Mouse (Mus musculus): ENCODE results near the gene Ly6g6d. TPM values are rescaled to one million over a fixed set of nuclear protein-coding genes. Genes with fewer than 3 reads are reported as not detected.

The Ly6g6d gene
- polyA plus RNA-seq, 1 experiment: 5.8 TPM

DNA sequence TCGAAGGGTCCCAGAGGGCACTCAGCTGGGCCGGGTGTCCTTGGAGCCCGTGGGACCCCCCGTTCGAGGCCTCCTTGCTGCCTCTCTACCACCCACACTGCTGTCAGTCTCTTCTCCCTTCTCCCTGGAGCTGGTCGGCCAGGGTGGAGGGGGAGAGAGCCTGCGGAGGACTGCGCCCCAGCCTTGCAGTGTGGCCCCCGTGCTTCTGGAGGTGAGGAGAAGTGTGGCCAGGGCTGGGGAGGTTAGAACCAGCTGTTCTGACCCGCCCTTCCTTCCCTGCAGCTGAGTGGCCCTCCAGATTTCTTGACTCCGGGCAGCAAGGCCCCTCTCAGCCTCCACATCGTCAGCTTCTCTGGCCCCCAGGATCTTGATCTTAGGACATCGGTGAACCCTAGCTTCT is 53.6 kb downstream of the Ly6g6d start:
- DNase-seq (ENCODE audit: low spot score): no peak

DNA sequence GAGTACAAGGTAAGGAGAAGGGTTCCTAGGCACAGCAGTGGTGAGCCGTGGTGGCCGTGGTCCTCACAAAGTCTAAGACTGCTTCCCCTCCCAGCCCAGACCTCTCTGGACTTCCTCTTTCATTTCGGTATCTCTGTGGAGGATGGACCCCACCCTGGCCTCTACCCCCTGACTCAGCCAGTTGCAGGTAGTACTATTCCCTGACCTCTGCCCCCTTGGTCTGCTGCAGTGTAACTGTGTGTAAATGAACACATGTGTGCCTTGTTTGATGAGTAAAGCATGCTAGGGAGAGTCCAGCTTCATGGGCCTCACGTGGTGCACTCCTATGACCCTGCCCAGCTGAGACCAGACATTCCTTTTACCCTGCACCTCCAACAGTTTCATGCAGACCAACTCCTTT is 54.1 kb downstream of the Ly6g6d start:
- DNase-seq (ENCODE audit: low spot score): no peak

DNA sequence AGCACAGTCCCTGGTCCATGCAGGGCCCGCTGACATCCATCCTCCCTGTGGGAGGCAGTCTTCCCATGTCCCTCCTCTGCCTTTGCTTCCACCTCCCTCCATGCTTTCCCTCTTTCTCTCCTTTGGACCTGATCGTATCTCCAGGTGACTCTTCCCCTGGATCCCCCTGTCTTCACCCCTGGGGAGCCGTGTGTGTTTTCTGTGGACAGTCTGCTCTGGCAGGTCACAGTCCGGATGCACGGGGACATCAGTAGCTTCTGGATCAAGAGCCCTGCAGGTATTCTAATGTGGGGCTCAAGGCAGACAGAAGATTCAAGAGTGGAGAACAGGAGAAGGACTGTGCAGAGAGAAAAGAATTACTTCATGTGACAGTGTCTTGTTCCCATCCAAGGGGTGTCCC is 54.6 kb downstream of the Ly6g6d start:
- no peak for DNase-seq (ENCODE audit: low spot score)

DNA sequence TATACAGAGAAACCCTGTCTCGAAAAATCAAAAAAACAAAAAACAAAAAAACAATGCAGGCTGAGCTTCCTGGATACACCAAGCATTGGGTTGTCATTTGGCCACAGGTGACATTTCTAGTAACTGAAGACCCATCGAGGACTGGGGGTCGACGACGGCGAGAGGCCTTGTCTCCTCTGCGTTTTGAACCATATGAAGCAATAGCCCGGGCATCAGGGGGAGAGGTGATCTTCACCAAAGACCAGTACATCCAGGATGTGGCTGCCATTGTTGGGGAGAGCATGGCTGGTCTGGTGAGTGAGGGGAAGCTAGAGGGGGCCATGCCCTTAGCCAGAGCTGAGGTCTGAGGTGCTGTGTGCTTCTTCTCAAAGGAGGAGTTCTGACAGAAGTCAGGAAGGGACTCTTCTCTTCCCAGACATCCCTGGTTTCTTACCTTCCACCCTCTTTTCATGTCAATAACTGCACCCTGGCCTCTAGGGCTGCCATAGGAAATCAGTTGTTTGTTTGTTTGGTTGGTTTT is 55.3 kb downstream of the Ly6g6d start:
- DNase-seq (ENCODE audit: low spot score): no peak

DNA sequence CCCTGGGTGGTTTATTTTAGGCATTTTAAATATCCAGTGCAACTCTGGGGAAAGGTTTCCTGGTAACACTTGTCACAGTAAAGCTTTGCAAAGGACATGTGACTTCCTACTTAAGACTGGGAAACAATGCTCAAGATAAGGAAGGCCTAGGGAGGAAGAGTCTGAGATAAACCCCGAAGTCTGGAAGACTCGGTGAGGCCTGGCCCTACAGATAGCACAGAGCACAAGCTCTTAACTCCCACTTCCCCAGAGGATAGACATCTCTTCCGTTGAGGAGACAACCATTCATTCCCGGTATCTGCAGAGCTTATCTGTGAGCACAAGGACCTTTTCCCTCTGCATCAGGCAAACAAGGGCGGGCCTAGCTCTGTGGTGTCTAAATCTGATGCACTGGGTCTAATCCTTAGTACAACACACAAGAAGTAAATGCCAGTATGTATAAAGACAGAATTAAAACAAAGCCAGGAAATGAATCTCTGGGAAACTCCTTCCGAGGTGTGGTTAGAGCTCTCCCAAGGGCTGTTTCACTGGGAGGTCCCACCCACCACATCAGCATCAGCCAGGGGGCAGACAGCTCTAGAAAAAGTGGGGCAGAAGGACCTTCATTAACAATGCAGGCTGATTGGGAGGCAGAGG is 55.9 kb downstream of the Ly6g6d start:
- no peak for DNase-seq (ENCODE audit: low spot score)

Other genes starting within 250 kb of the Ly6g6d start
- 37.0 and 47.5 TPM in 2 replicates for gene Stk19, start 241.1 kb downstream of the Ly6g6d start, polyA plus RNA-seq (2012; rRNA removed)
- gene Dxo, start 241.0 kb downstream of the Ly6g6d start, polyA plus RNA-seq (2012; rRNA removed): 32.3 and 45.6 TPM in 2 replicates
- 50.3 and 58.0 TPM in 2 replicates for gene Skiv2l, start 227.9 kb downstream of the Ly6g6d start, polyA plus RNA-seq (2012; rRNA removed)
- gene Nelfe, start 227.7 kb downstream of the Ly6g6d start, polyA plus RNA-seq (2012; rRNA removed): 50.4 and 50.6 TPM in 2 replicates
- gene Cfb, start 215.5 kb downstream of the Ly6g6d start, polyA plus RNA-seq (2012; rRNA removed): 35.7 and 41.6 TPM in 2 replicates
- gene Zbtb12, start 198.6 kb downstream of the Ly6g6d start, polyA plus RNA-seq (2012; rRNA removed): 6.6 and 8.5 TPM in 2 replicates
- 0.04 TPM in 1 of 2 replicates, not detected in the other for gene Gm20547, start 196.0 kb downstream of the Ly6g6d start, polyA plus RNA-seq (2012; rRNA removed)
- gene C2, start 179.8 kb downstream of the Ly6g6d start, polyA plus RNA-seq (2012; rRNA removed): 43.0 and 45.6 TPM in 2 replicates
- gene Ehmt2, start 179.6 kb downstream of the Ly6g6d start, polyA plus RNA-seq (2012; rRNA removed): 124 and 129 TPM in 2 replicates
- 4.5 and 5.1 TPM in 2 replicates for gene Slc44a4, start 163.6 kb downstream of the Ly6g6d start, polyA plus RNA-seq (2012; rRNA removed)
- gene Neu1, start 146.8 kb downstream of the Ly6g6d start, polyA plus RNA-seq (2012; rRNA removed): 27.9 and 32.0 TPM in 2 replicates
- gene Hspa1b, start 118.8 kb downstream of the Ly6g6d start, polyA plus RNA-seq (2012; rRNA removed): 100 and 116 TPM in 2 replicates
- gene Gm20481, start 108.2 kb downstream of the Ly6g6d start, polyA plus RNA-seq (2012; rRNA removed): not detected in 2 replicates
- 52.7 and 54.4 TPM in 2 replicates for gene Hspa1a, start 105.9 kb downstream of the Ly6g6d start, polyA plus RNA-seq (2012; rRNA removed)
- gene Hspa1l, start 105.4 kb downstream of the Ly6g6d start, polyA plus RNA-seq (2012; rRNA removed): 0.47 and 0.54 TPM in 2 replicates
- 47.8 and 58.4 TPM in 2 replicates for gene Lsm2, start 96.2 kb downstream of the Ly6g6d start, polyA plus RNA-seq (2012; rRNA removed)
- 49.8 and 53.0 TPM in 2 replicates for gene Vars, start 77.1 kb downstream of the Ly6g6d start, polyA plus RNA-seq (2012; rRNA removed)
- gene Vwa7, start 61.5 kb downstream of the Ly6g6d start, polyA plus RNA-seq (2012; rRNA removed): 5.2 and 6.1 TPM in 2 replicates
- gene Sapcd1, start 50.0 kb downstream of the Ly6g6d start, polyA plus RNA-seq (2012; rRNA removed): 0.77 and 0.81 TPM in 2 replicates
- gene Msh5, start 31.3 kb downstream of the Ly6g6d start, polyA plus RNA-seq (2012; rRNA removed): 1.2 and 1.4 TPM in 2 replicates
- 149 and 191 TPM in 2 replicates for gene Clic1, start 28.1 kb downstream of the Ly6g6d start, polyA plus RNA-seq (2012; rRNA removed)
- gene Ddah2, start 19.0 kb downstream of the Ly6g6d start, polyA plus RNA-seq (2012; rRNA removed): 60.5 and 68.6 TPM in 2 replicates
- gene Ly6g6c, start 12.7 kb downstream of the Ly6g6d start, polyA plus RNA-seq (2012; rRNA removed): 0.26 and 0.37 TPM in 2 replicates
- gene Mpig6b, start 11.9 kb downstream of the Ly6g6d start, polyA plus RNA-seq (2012; rRNA removed): 0.44 and 0.48 TPM in 2 replicates
- gene Ly6g6e, start 1.2 kb downstream of the Ly6g6d start, polyA plus RNA-seq (2012; rRNA removed): 9.5 and 12.9 TPM in 2 replicates
- 0.15 TPM in 1 of 2 replicates, not detected in the other for gene Ly6g6f, start 7.5 kb upstream of the Ly6g6d start, polyA plus RNA-seq (2012; rRNA removed)
- gene Abhd16a, start 11.2 kb upstream of the Ly6g6d start, polyA plus RNA-seq (2012; rRNA removed): 104 and 114 TPM in 2 replicates
- not detected in 2 replicates for gene Ly6g5c, start 30.2 kb upstream of the Ly6g6d start, polyA plus RNA-seq (2012; rRNA removed)
- gene Ly6g5b, start 37.4 kb upstream of the Ly6g6d start, polyA plus RNA-seq (2012; rRNA removed): 1.0 and 1.2 TPM in 2 replicates
- 16.2 and 19.3 TPM in 2 replicates for gene Gpank1, start 43.4 kb upstream of the Ly6g6d start, polyA plus RNA-seq (2012; rRNA removed)
- 116 and 122 TPM in 2 replicates for gene Csnk2b, start 44.0 kb upstream of the Ly6g6d start, polyA plus RNA-seq (2012; rRNA removed)
- 10.2 and 12.6 TPM in 2 replicates for gene D17H6S53E, start 48.3 kb upstream of the Ly6g6d start, polyA plus RNA-seq (2012; rRNA removed)
- gene Apom, start 54.0 kb upstream of the Ly6g6d start, polyA plus RNA-seq (2012; rRNA removed): 0.22 and 0.29 TPM in 2 replicates
- 130 and 136 TPM in 2 replicates for gene Bag6, start 57.1 kb upstream of the Ly6g6d start, polyA plus RNA-seq (2012; rRNA removed)
- gene Prrc2a, start 86.8 kb upstream of the Ly6g6d start, polyA plus RNA-seq (2012; rRNA removed): 170 and 213 TPM in 2 replicates
- gene Aif1, start 98.0 kb upstream of the Ly6g6d start, polyA plus RNA-seq (2012; rRNA removed): 11.2 and 13.3 TPM in 2 replicates
- gene Lst1, start 110.4 kb upstream of the Ly6g6d start, polyA plus RNA-seq (2012; rRNA removed): 20.4 and 23.0 TPM in 2 replicates
- gene Ltb, start 116.4 kb upstream of the Ly6g6d start, polyA plus RNA-seq (2012; rRNA removed): 2.6 and 3.5 TPM in 2 replicates
- gene Tnf, start 123.9 kb upstream of the Ly6g6d start, polyA plus RNA-seq (2012; rRNA removed): 0.55 and 0.83 TPM in 2 replicates
- 0.29 and 0.43 TPM in 2 replicates for gene Lta, start 127.3 kb upstream of the Ly6g6d start, polyA plus RNA-seq (2012; rRNA removed)
- 0.18 TPM in 1 of 2 replicates, not detected in the other for gene Gm16181, start 142.8 kb upstream of the Ly6g6d start, polyA plus RNA-seq (2012; rRNA removed)
- 11.9 and 14.5 TPM in 2 replicates for gene Atp6v1g2, start 155.6 kb upstream of the Ly6g6d start, polyA plus RNA-seq (2012; rRNA removed)
- 14.0 and 15.4 TPM in 2 replicates for gene Nfkbil1, start 157.7 kb upstream of the Ly6g6d start, polyA plus RNA-seq (2012; rRNA removed)
- 314 and 350 TPM in 2 replicates for gene Ddx39b, start 163.7 kb upstream of the Ly6g6d start, polyA plus RNA-seq (2012; rRNA removed)
- 589 and 606 TPM in 2 replicates for gene H2-D1, start 184.7 kb upstream of the Ly6g6d start, polyA plus RNA-seq (2012; rRNA removed)
- 0.19 TPM in 2 replicates for gene H2-Q1, start 242.3 kb upstream of the Ly6g6d start, polyA plus RNA-seq (2012; rRNA removed)

Data from urinary bladder, adult 2 months (tissue).